Mouse (Mus musculus) urinary bladder, postnatal 10 days (tissue): ENCODE data around the gene Cst3.
A peak's percentile ranks its signal among the peaks of the same experiment; 100 is the strongest.

Experiments
- DNase-seq: peaks from one replicate; pipeline ENCODE4 v3.0.0; 2022; ENCODE audit warnings: low spot score

Gene Cst3

GRCm38 (mm10) chr2:148856630-148857400, 18.7 kb downstream of the Cst3 start:
- DNase-seq, result no peak

- DNase-seq, result peak; percentile 17
These were observed 24.2 kb downstream of the Cst3 start for GRCm38 (mm10) chr2:148851116-148851906.

GRCm38 (mm10) chr2:148839224-148839623, 36.3 kb downstream of the Cst3 start:
- no peak for DNase-seq

- DNase-seq, result no peak
These were observed 37.3 kb downstream of the Cst3 start for GRCm38 (mm10) chr2:148838075-148838777.

- DNase-seq, result no peak
These were observed 40.6 kb downstream of the Cst3 start, which contains the start of gene Cst9 for GRCm38 (mm10) chr2:148834912-148835311. Gene Cst9 (plus strand): TSS chr2:148835147.

- DNase-seq, result no peak
These were observed 49.5 kb downstream of the Cst3 start for GRCm38 (mm10) chr2:148825986-148826385.
